Mouse (Mus musculus) MEL (cell line): Measurements from ENCODE around the gene Slc25a11. TPM values are rescaled to one million over a fixed set of nuclear protein-coding genes. Genes with fewer than 3 reads are reported as not detected.

Experiments used
- DNase-seq: peaks from one replicate; pipeline ENCODE4 v3.0.0; 2011; ENCODE audit warnings: low read depth, low spot score
- H3K27ac ChIP-seq: 2 replicates; pipeline ENCODE4 v1.5.1; 2012; ENCODE audit warnings: low read depth, mild to moderate bottlenecking, control low read depth, low read length, moderate library complexity; ENCODE audit not compliant: control insufficient read depth
- H3K27me3 ChIP-seq, 2 experiments: fragments of 150-350 bp in 1 of 2; sonication (generic) in 1 of 2; 2 replicates each; pipeline ENCODE4 v1.6.1; 2012; ENCODE audit warnings: low read length in 2 of 2, mild to moderate bottlenecking in 2 of 2, improper control_type of control experiment in 1 of 2, moderate library complexity in 1 of 2; ENCODE audit not compliant: insufficient read depth in 2 of 2, control insufficient read depth in 1 of 2
- H3K36me3 ChIP-seq, 2 experiments: 2 replicates each; pipeline ENCODE4 v1.6.1; 2012 to 2014; ENCODE audit warnings: low read length in 2 of 2, improper control_type of control experiment in 1 of 2, inconsistent platforms in 1 of 2, mild to moderate bottlenecking in 1 of 2; ENCODE audit not compliant: insufficient read depth in 2 of 2, control insufficient read depth in 1 of 2
- H3K4me1 ChIP-seq, 2 experiments: fragments of 150-350 bp in 1 of 2; sonication (generic) in 1 of 2; 2 replicates each; pipeline ENCODE4 v1.6.1; 2012; ENCODE audit warnings: low read length in 2 of 2, improper control_type of control experiment in 1 of 2, mild to moderate bottlenecking in 1 of 2; ENCODE audit not compliant: insufficient read depth in 2 of 2, control insufficient read depth in 1 of 2
- H3K4me3 ChIP-seq, 2 experiments: fragments of 150-350 bp in 1 of 2; sonication (generic) in 1 of 2; 2 replicates each; pipeline ENCODE4 v1.5.1; 2012; ENCODE audit warnings: low read depth in 2 of 2, low read length in 2 of 2, mild to moderate bottlenecking in 2 of 2, moderate library complexity in 2 of 2, control low read depth in 1 of 2, improper control_type of control experiment in 1 of 2; ENCODE audit not compliant: control insufficient read depth in 1 of 2, insufficient read depth in 1 of 2
- H3K79me2 ChIP-seq: 2 replicates; pipeline ENCODE4 v1.6.1; 2012; ENCODE audit warnings: mild to moderate bottlenecking, low read length, moderate library complexity; ENCODE audit not compliant: control insufficient read depth, poor library complexity, insufficient read depth
- H3K9ac ChIP-seq: 2 replicates; pipeline ENCODE4 v1.6.1; 2012; ENCODE audit warnings: low read depth, mild to moderate bottlenecking, control low read depth, low read length, moderate library complexity; ENCODE audit not compliant: control insufficient read depth, poor library complexity, severe bottlenecking
- H3K9me3 ChIP-seq: fragments of 150-350 bp; sonication (generic); replicated peaks from 2 replicates; pipeline ENCODE4 v1.6.1; 2012; ENCODE audit warnings: mild to moderate bottlenecking, low read length, improper control_type of control experiment, moderate library complexity; ENCODE audit not compliant: insufficient read depth
- GATA1 ChIP-seq: IDR thresholded peaks from 2 replicates; pipeline ENCODE4 v1.6.1; 2011; ENCODE audit warnings: low read depth, low read length, improper control_type of control experiment
- JUND ChIP-seq: IDR thresholded peaks from 2 replicates; pipeline ENCODE4 v1.6.1; 2011; ENCODE audit warnings: low read depth, mild to moderate bottlenecking, improper control_type of control experiment, low read length
- MAFK ChIP-seq: IDR thresholded peaks from 2 replicates; pipeline ENCODE4 v1.6.1; 2011; ENCODE audit warnings: low read depth, mild to moderate bottlenecking, low read length, improper control_type of control experiment, borderline replicate concordance
- MAX ChIP-seq: IDR thresholded peaks from 2 replicates; pipeline ENCODE4 v1.6.1; 2011; ENCODE audit warnings: low read length, improper control_type of control experiment
- MEF2A ChIP-seq: IDR thresholded peaks from 2 replicates; pipeline ENCODE4 v1.6.1; 2014; ENCODE audit warnings: low read depth, mild to moderate bottlenecking, inconsistent platforms, low read length, improper control_type of control experiment; ENCODE audit not compliant: poor library complexity, insufficient replicate concordance, severe bottlenecking; ENCODE audit errors: extremely low read depth
- MXI1 ChIP-seq: IDR thresholded peaks from 2 replicates; pipeline ENCODE4 v1.6.1; 2011; ENCODE audit warnings: mild to moderate bottlenecking, low read depth, low read length, improper control_type of control experiment
- MYC ChIP-seq: IDR thresholded peaks from 2 replicates; pipeline ENCODE4 v1.6.1; 2011; ENCODE audit warnings: low read depth, mild to moderate bottlenecking, low read length, improper control_type of control experiment, moderate library complexity
- NELFE ChIP-seq: IDR thresholded peaks from 2 replicates; pipeline ENCODE4 v1.6.1; 2011; ENCODE audit warnings: low read depth, low read length, improper control_type of control experiment
- NRF1 ChIP-seq: IDR thresholded peaks from 2 replicates; pipeline ENCODE4 v1.6.1; 2014; ENCODE audit warnings: low read depth, mild to moderate bottlenecking, inconsistent platforms, low read length, improper control_type of control experiment, moderate library complexity; ENCODE audit not compliant: poor library complexity, insufficient read depth, severe bottlenecking
- POLR2AphosphoS2 ChIP-seq: IDR thresholded peaks from 2 replicates; pipeline ENCODE4 v1.6.1; 2011; ENCODE audit warnings: low read length, improper control_type of control experiment
- RAD21 ChIP-seq: IDR thresholded peaks from 2 replicates; pipeline ENCODE4 v1.6.1; 2011; ENCODE audit warnings: mild to moderate bottlenecking, low read depth, low read length, improper control_type of control experiment
- SIN3A ChIP-seq: IDR thresholded peaks from 2 replicates; pipeline ENCODE4 v1.6.1; 2012; ENCODE audit warnings: low read length, improper control_type of control experiment, inconsistent platforms
- TAL1 ChIP-seq: IDR thresholded peaks from 2 replicates; pipeline ENCODE4 v1.6.1; 2012; ENCODE audit warnings: mild to moderate bottlenecking, inconsistent platforms, low read length, moderate library complexity, mixed read lengths
- TBP ChIP-seq: IDR thresholded peaks from 2 replicates; pipeline ENCODE4 v1.8.0; 2011; ENCODE audit warnings: low read depth, low read length, improper control_type of control experiment
- USF2 ChIP-seq, 2 experiments: IDR thresholded peaks; 2 replicates each; pipeline ENCODE4 v1.6.1; 2011 to 2012; ENCODE audit warnings: improper control_type of control experiment in 2 of 2, low read length in 2 of 2, borderline replicate concordance in 1 of 2, inconsistent platforms in 1 of 2, low read depth in 1 of 2, mild to moderate bottlenecking in 1 of 2; ENCODE audit not compliant: insufficient read depth in 1 of 2
- ZC3H11A ChIP-seq: IDR thresholded peaks from 2 replicates; pipeline ENCODE4 v1.6.1; 2012; ENCODE audit warnings: low read depth, mild to moderate bottlenecking, inconsistent platforms, low read length, improper control_type of control experiment
- ZKSCAN1 ChIP-seq: IDR thresholded peaks from 2 replicates; pipeline ENCODE4 v1.6.1; 2012; ENCODE audit warnings: low read depth, mild to moderate bottlenecking, inconsistent platforms, low read length, improper control_type of control experiment, moderate library complexity
- polyA plus RNA-seq, 2 experiments: library from polyadenylated mRNA; stranded (reverse) in 1 of 2; unstranded in 1 of 2; fragments of >175 nt in 1 of 2; fragments of >200 nt in 1 of 2; gene quantifications; 2 replicates each; pipeline versions ENCODE4 v1.2.1 to v1.2.4; 2012; ENCODE audit warnings: low replicate concordance in 2 of 2, low read depth in 1 of 2; ENCODE audit not compliant: insufficient read length in 2 of 2, insufficient read depth in 1 of 2, missing spikeins in 1 of 2
- total RNA-seq: library from RNA; depleted of rRNA; stranded (reverse); fragments of 300-350 nt; gene quantifications from 2 replicates; pipeline ENCODE4 v1.2.3, GENCODE M21; 2012

The Slc25a11 gene
- total and polyA plus RNA-seq, 3 experiments, result 96.3 to 145 (median 114) TPM

DNA sequence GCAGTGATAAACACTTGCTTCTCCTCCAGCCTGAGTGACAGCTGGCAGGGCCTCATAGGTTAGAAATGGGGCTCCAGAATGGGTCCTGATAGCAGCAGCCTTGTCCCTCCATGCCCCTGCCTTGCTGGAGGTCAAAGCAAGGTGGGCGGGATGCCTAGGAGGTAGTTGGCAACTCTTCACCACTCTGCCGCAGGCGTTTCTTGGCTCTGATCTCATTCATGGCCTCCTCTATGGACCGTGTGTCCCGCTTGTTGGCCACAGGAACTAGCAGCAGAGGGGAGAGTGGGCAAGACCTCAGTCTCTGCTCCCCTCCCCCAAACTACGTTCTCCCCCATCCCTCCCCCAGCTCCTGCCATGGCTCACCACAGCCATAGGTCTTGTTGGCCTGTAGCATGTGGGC is 16.7 kb upstream of the Slc25a11 start:
- Histone ChIP-seq H3K9ac (no peak overlapping the region), H3K9me3 (no peaks in the 10 kb centered on the region), H3K4me3 (no peak overlapping the region), H3K79me2 (peaks cover 12% of the 10 kb centered on the region), H3K27ac (no peak overlapping the region)
- no peak for TF ChIP-seq MEF2A
- no peak for TF ChIP-seq MAX
- no peak for TF ChIP-seq TBP
- TF ChIP-seq, all 39 proteins: peak for 0
- Histone ChIP-seq H3K36me3 (peaks cover 1 to 5% of the 10 kb centered on the region in 2 experiments; a peak in 3 of 4 replicates), H3K4me1 (peaks cover 2 to 9% of the 10 kb centered on the region in 2 experiments; a peak in 3 of 4 replicates), H3K27me3 (no peaks in the 10 kb centered on the region)
- DNase-seq, result no peak

DNA sequence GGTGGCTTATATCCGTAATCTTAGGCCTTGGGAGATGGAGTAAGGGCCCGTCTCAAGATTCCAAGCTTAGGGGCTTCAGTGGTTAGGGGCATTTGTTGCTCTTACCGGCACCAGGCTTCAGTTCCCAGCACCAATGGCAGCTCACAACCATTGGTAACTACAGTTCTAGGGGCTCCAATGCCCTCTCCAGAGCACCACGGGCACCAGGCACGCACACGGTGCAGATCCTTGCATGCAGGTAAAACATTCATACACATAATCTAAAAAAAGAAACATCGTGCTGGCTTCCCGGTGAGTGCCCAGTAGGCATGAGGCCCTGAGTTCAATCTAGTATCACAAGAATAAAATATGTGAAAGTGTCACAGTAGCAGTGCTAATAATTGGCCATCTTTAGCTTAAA is 15.8 kb upstream of the Slc25a11 start:
- H3K9ac ChIP-seq, result no peak overlapping the region
- peaks cover 10% of the 10 kb centered on the region for H3K79me2 ChIP-seq
- peaks cover 1 to 5% of the 10 kb centered on the region in 2 experiments; a peak in 3 of 4 replicates for H3K36me3 ChIP-seq
- no peak overlapping the region for H3K27ac ChIP-seq
- no peaks in the 10 kb centered on the region for H3K9me3 ChIP-seq
- TF ChIP-seq RAD21 (no peak), USF2 (IDR thresholded peaks at IDR 0.05; ENCODE audit: borderline replicate concordance in 1 of 2, insufficient read depth in 1 of 2, low read depth in 1 of 2, low read length in 2 of 2) (no peak), ZC3H11A (no peak), TBP (no peak), JUND (no peak), NRF1 (no peak), MAFK (no peak), NELFE (no peak), MXI1 (no peak), SIN3A (no peak), GATA1 (no peak), ZKSCAN1 (no peak), POLR2AphosphoS2 (no peak), MYC (no peak), TAL1 (no peak)
- TF ChIP-seq, all 39 proteins: peak for 0
- H3K4me3 ChIP-seq, result no peak overlapping the region
- H3K27me3 ChIP-seq, result no peaks in the 10 kb centered on the region
- DNase-seq, result no peak
- peaks cover 2 to 9% of the 10 kb centered on the region in 2 experiments; a peak in 3 of 4 replicates for H3K4me1 ChIP-seq
